Mouse (Mus musculus): ENCODE measurements around the gene Srd5a1. TPM values are rescaled to one million over a fixed set of nuclear protein-coding genes. Genes with fewer than 3 reads are reported as not detected.

The Srd5a1 gene
- polyA plus RNA-seq, 1 experiment from 2014 or later, result 25.0 TPM

GRCm38 (mm10) chr13:69531431-69531830, 79.8 kb downstream of the Srd5a1 start:
- Histone ChIP-seq H3K27ac (ENCODE audit: low read length) (0 out of 2 replicates have a peak overlapping the region, but pooled peaks have one; percentile 1), H3K27me3 (ENCODE audit: insufficient read depth, low read length) (no peaks in the 10 kb centered on the region), H3K4me3 (ENCODE audit: low read length) (peak overlapping the region; percentile 94), H3K4me2 (replicated peaks; ENCODE audit: low read depth, low read length) (peak overlapping the region; percentile 93), H3K9ac (replicated peaks; ENCODE audit: low read length) (peak overlapping the region; percentile 90), H3K4me1 (ENCODE audit: insufficient read depth, low read length) (peaks cover 53% of the 10 kb centered on the region), H3K9me3 (ENCODE audit: low read length) (no peaks in the 10 kb centered on the region), H3K36me3 (ENCODE audit: insufficient read depth, low read length) (peaks cover 7% of the 10 kb centered on the region)
- no peak for ATAC-seq (ENCODE audit: low FRiP score, low TSS enrichment)
- 50% methylated on average over 6 of the region's 6 CpGs for WGBS

- Histone ChIP-seq H3K36me3 (ENCODE audit: insufficient read depth, low read length) (peaks cover 7% of the 10 kb centered on the region), H3K9ac (replicated peaks; ENCODE audit: low read length) (peak overlapping the region; percentile 90), H3K27ac (ENCODE audit: low read length) (0 out of 2 replicates have a peak overlapping the region, but pooled peaks have one; percentile 1), H3K27me3 (ENCODE audit: insufficient read depth, low read length) (no peaks in the 10 kb centered on the region), H3K4me1 (ENCODE audit: insufficient read depth, low read length) (peaks cover 53% of the 10 kb centered on the region), H3K9me3 (ENCODE audit: low read length) (no peaks in the 10 kb centered on the region), H3K4me3 (ENCODE audit: low read length) (peak overlapping the region; percentile 94), H3K4me2 (replicated peaks; ENCODE audit: low read depth, low read length) (peak overlapping the region; percentile 93)
- ATAC-seq (ENCODE audit: low FRiP score, low TSS enrichment), result no peak
- 75% methylated on average over 6 of the region's 6 CpGs for WGBS
Measured at GRCm38 (mm10) chr13:69530951-69531350, 80.3 kb downstream of the Srd5a1 start.

- Histone ChIP-seq H3K4me2 (replicated peaks; ENCODE audit: low read depth, low read length) (0 out of 2 replicates have a peak overlapping the region, but pooled peaks have one; percentile 93), H3K9ac (replicated peaks; ENCODE audit: low read length) (0 out of 2 replicates have a peak overlapping the region, but pooled peaks have one; percentile 11)
- 62% methylated on average over 3 of the region's 3 CpGs for WGBS
Measured at GRCm38 (mm10) chr13:69530156-69530555, 81.1 kb downstream of the Srd5a1 start.

DNA sequence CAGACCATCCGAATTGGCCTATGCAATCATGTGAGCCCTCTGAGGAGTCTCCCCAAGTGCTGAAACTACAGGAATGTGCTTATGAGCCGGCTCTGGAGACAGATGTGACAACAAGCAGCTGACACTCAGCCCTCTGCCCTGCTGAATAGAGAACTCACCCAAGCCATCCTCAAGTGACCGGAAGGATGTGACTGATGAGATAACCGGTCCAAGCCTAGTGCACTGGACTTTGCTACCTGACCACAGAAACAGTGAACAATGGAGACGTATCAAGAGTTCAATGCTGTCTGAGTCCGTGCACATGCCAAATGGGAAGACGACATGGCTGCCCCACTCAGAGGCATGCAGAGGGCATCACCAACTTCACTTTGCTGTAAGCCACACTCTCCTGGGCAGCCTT, 82.7 kb downstream of the Srd5a1 start:
- peaks cover 70% of the 10 kb centered on the region for H3K4me1 ChIP-seq (ENCODE audit: insufficient read depth, low read length)
- H3K9me3 ChIP-seq (ENCODE audit: low read length), result no peaks in the 10 kb centered on the region
- H3K27me3 ChIP-seq (ENCODE audit: insufficient read depth, low read length), result no peaks in the 10 kb centered on the region
- H3K4me2 ChIP-seq (replicated peaks; ENCODE audit: low read depth, low read length), result no peak overlapping the region
- WGBS, result 84% methylated on average over 7 of the region's 7 CpGs
- H3K36me3 ChIP-seq (ENCODE audit: insufficient read depth, low read length), result peaks cover 7% of the 10 kb centered on the region
- ATAC-seq (ENCODE audit: low FRiP score, low TSS enrichment), result no peak
- no peak overlapping the region for H3K27ac ChIP-seq (ENCODE audit: low read length)
- no peak overlapping the region for H3K4me3 ChIP-seq (ENCODE audit: low read length)
- H3K9ac ChIP-seq (replicated peaks; ENCODE audit: low read length), result no peak overlapping the region

More at GRCm38 (mm10) chr13:69530156-69530555, 81.1 kb downstream of the Srd5a1 start:
- Histone ChIP-seq H3K4me1 (ENCODE audit: insufficient read depth, low read length) (peaks cover 55% of the 10 kb centered on the region), H3K9me3 (ENCODE audit: low read length) (no peaks in the 10 kb centered on the region), H3K27me3 (ENCODE audit: insufficient read depth, low read length) (no peaks in the 10 kb centered on the region), H3K36me3 (ENCODE audit: insufficient read depth, low read length) (peaks cover 7% of the 10 kb centered on the region), H3K4me3 (ENCODE audit: low read length) (no peak overlapping the region), H3K27ac (ENCODE audit: low read length) (no peak overlapping the region)
- no peak for ATAC-seq (ENCODE audit: low FRiP score, low TSS enrichment)

DNA sequence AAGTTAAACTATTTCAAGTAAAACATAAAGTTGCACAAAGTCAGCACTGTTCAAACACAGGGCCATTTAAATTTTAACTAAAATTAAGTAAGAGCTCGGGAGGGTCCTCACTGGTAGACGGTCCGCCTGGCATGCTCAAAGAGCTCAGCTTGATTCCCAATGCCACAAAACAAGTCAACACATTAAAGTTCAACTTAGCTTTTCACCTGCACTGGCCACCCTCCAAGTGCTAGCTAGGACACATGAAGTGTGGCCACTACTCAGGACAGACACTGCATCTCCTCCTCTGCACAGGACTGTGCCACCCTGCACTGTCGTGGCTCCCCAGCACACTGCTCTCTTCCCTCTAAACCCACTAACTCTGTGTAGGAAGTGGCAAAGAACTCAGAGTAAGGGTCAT, 85.4 kb downstream of the Srd5a1 start:
- peak overlapping the region; percentile 81; the same call in 1 of the 2 replicates for H3K27ac ChIP-seq (ENCODE audit: low read length)
- WGBS, result 54% methylated on average over 4 of the region's 4 CpGs

DNA sequence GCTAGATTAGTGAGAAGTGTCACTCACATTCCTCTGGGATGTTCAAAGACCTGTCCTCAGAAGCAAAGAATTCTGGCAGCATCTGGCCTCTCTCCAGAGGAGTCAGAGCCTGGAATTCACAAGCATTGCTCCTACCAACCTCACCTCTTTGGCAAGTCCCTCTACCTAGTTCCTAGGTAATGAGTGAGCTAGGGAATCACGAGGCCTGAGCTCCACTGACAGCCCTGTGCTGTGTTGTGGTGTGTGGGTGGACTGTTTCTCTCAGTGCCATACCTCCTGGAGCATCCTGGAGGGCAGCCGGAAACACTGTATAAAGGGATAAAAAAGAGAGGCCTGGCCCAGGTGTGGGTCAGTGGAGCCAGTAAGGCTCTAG, 87.1 kb downstream of the Srd5a1 start:
- Histone ChIP-seq H3K36me3 (ENCODE audit: insufficient read depth, low read length) (no peaks in the 10 kb centered on the region), H3K4me1 (ENCODE audit: insufficient read depth, low read length) (peaks cover 69% of the 10 kb centered on the region), H3K4me2 (replicated peaks; ENCODE audit: low read depth, low read length) (no peak overlapping the region), H3K27ac (ENCODE audit: low read length) (no peak overlapping the region), H3K9ac (replicated peaks; ENCODE audit: low read length) (no peak overlapping the region), H3K9me3 (ENCODE audit: low read length) (no peaks in the 10 kb centered on the region), H3K4me3 (ENCODE audit: low read length) (no peak overlapping the region), H3K27me3 (ENCODE audit: insufficient read depth, low read length) (no peaks in the 10 kb centered on the region)
- ATAC-seq (ENCODE audit: low FRiP score, low TSS enrichment), result no peak
- 73% methylated on average over 2 of the region's 2 CpGs for WGBS

More for the DNA sequence above, 85.4 kb downstream of the Srd5a1 start:
- Histone ChIP-seq H3K4me2 (replicated peaks; ENCODE audit: low read depth, low read length) (no peak overlapping the region), H3K4me3 (ENCODE audit: low read length) (no peak overlapping the region), H3K36me3 (ENCODE audit: insufficient read depth, low read length) (peaks cover 7% of the 10 kb centered on the region), H3K27me3 (ENCODE audit: insufficient read depth, low read length) (no peaks in the 10 kb centered on the region), H3K9me3 (ENCODE audit: low read length) (no peaks in the 10 kb centered on the region), H3K9ac (replicated peaks; ENCODE audit: low read length) (no peak overlapping the region), H3K4me1 (ENCODE audit: insufficient read depth, low read length) (peaks cover 69% of the 10 kb centered on the region)
- ATAC-seq (ENCODE audit: low FRiP score, low TSS enrichment), result peak; percentile 74

Other genes with a start within 250 kb of the Srd5a1 start
- gene Nsun2, start 77.7 kb downstream of the Srd5a1 start, polyA plus RNA-seq (2015; fragmentation: Nextera tagmentation; extraction: Ambion mirVana), result 124 and 131 TPM in 2 replicates
- gene Tent4a, start 76.8 kb downstream of the Srd5a1 start, polyA plus RNA-seq (2015; fragmentation: Nextera tagmentation; extraction: Ambion mirVana), result 5.0 and 5.1 TPM in 2 replicates
- 0.61 and 0.75 TPM in 2 replicates for gene Ube2ql1, start 128.4 kb upstream of the Srd5a1 start, polyA plus RNA-seq (2015; fragmentation: Nextera tagmentation; extraction: Ambion mirVana)
- gene Med10, start 191.0 kb upstream of the Srd5a1 start, polyA plus RNA-seq (2015; fragmentation: Nextera tagmentation; extraction: Ambion mirVana), result 148 and 153 TPM in 2 replicates